Mouse (Mus musculus) lung, postnatal 0 days (tissue): ENCODE results near the gene Brd3os. TPM values are rescaled to one million over a fixed set of nuclear protein-coding genes. Genes with fewer than 3 reads are reported as not detected.

Source experiments
- ATAC-seq: fragments of 200-750 bp; cut with Nextera tagmentation; 2 replicates; pipeline ENCODE4 v1.8.0; 2017; ENCODE audit warnings: moderate library complexity
- DNase-seq: peaks from one replicate; pipeline ENCODE4 v3.0.0-alpha.2; 2016; ENCODE audit warnings: low spot score
- H3K27ac ChIP-seq: fragments of 300-500 bp; sonication (generic); 2 replicates; pipeline ENCODE4 v1.5.1; 2014; ENCODE audit warnings: antibody characterized with exemption, mild to moderate bottlenecking, low read length, mixed read lengths
- H3K27me3 ChIP-seq: fragments of 300-500 bp; sonication (generic); replicated peaks from 2 replicates; pipeline ENCODE4 v1.6.1; 2014; ENCODE audit warnings: low read length, mixed read lengths; ENCODE audit not compliant: insufficient read depth
- H3K36me3 ChIP-seq: fragments of 300-500 bp; sonication (generic); 2 replicates; pipeline ENCODE4 v1.6.1; 2014; ENCODE audit warnings: low read length, mixed read lengths; ENCODE audit not compliant: insufficient read depth
- H3K4me1 ChIP-seq: fragments of 300-500 bp; sonication (generic); 2 replicates; pipeline ENCODE4 v1.6.1; 2014; ENCODE audit warnings: antibody characterized with exemption, low read depth, low read length, mixed read lengths; ENCODE audit not compliant: insufficient read depth
- H3K4me2 ChIP-seq: fragments of 300-500 bp; sonication (generic); replicated peaks from 2 replicates; pipeline ENCODE4 v1.6.1; 2014; ENCODE audit warnings: low read depth, mild to moderate bottlenecking, low read length, moderate library complexity, mixed read lengths
- H3K4me3 ChIP-seq: fragments of 300-500 bp; sonication (generic); 2 replicates; pipeline ENCODE4 v1.5.1; 2014; ENCODE audit warnings: low read depth, low read length
- H3K9ac ChIP-seq: fragments of 300-500 bp; sonication (generic); replicated peaks from 2 replicates; pipeline ENCODE4 v1.6.1; 2014; ENCODE audit warnings: low read depth, mild to moderate bottlenecking
- H3K9me3 ChIP-seq: fragments of 300-500 bp; sonication (generic); 2 replicates; pipeline ENCODE4 v1.6.1; 2016; ENCODE audit warnings: low read length, mixed read lengths
- CTCF ChIP-seq: IDR thresholded peaks from 2 replicates; pipeline ENCODE4 v1.5.1; 2016; ENCODE audit warnings: antibody characterized with exemption, mild to moderate bottlenecking
- EP300 ChIP-seq: IDR thresholded peaks from 2 replicates; pipeline ENCODE4 v1.6.1; 2016; ENCODE audit warnings: antibody characterized with exemption, mild to moderate bottlenecking, control low read depth
- WGBS: fragments of 180-500 bp; shearing (Covaris S2); extraction: QIAGEN DNeasy Blood & Tissue Kit; methylation state at CpG from one replicate; pipeline ENCODE4 v1.1.7; 2014; 5-methylcytosine and 5-hydroxymethylcytosine counted together
- polyA plus RNA-seq: library from polyadenylated mRNA; unstranded; fragments of >200 nt; fragmentation: Nextera tagmentation; extraction: Ambion mirVana; gene quantifications from 2 replicates; pipeline ENCODE4 v1.2.1, GENCODE M21; 2015

Brd3os gene
- polyA plus RNA-seq, 1 experiment from 2014 or later = 3.8 TPM

- Histone ChIP-seq H3K27me3 (no peaks in the 10 kb centered on the region), H3K36me3 (no peaks in the 10 kb centered on the region), H3K4me3 (no peak overlapping the region), H3K4me1 (peaks cover 28% of the 10 kb centered on the region), H3K4me2 (no peak overlapping the region), H3K9me3 (no peaks in the 10 kb centered on the region; the same call in 1 of the 2 replicates), H3K27ac (peak overlapping the region; percentile 32; the same call in 1 of the 2 replicates), H3K9ac (no peak overlapping the region)
- TF ChIP-seq CTCF (no peak), EP300 (no peak)
- ATAC-seq = peak; percentile 15; the same call in 1 of the 2 replicates
- DNase-seq = no peak
- 46% methylated on average over 6 of the region's 6 CpGs for WGBS
These were observed 37.6 kb upstream of the Brd3os start for GRCm38 (mm10) chr2:27404375-27405093.

- Histone ChIP-seq H3K9ac (no peak overlapping the region), H3K4me3 (no peak overlapping the region), H3K27ac (0 out of 2 replicates have a peak overlapping the region, but pooled peaks have one; percentile 32), H3K4me2 (no peak overlapping the region), H3K27me3 (no peaks in the 10 kb centered on the region), H3K36me3 (no peaks in the 10 kb centered on the region), H3K4me1 (peaks cover 28% of the 10 kb centered on the region), H3K9me3 (no peaks in the 10 kb centered on the region)
- 49% methylated on average over 5 of the region's 5 CpGs for WGBS
- no peak for DNase-seq
- TF ChIP-seq CTCF (no peak), EP300 (no peak)
- peak; percentile 11; the same call in 1 of the 2 replicates for ATAC-seq
These were observed 36.8 kb upstream of the Brd3os start for GRCm38 (mm10) chr2:27405094-27405884.

DNA sequence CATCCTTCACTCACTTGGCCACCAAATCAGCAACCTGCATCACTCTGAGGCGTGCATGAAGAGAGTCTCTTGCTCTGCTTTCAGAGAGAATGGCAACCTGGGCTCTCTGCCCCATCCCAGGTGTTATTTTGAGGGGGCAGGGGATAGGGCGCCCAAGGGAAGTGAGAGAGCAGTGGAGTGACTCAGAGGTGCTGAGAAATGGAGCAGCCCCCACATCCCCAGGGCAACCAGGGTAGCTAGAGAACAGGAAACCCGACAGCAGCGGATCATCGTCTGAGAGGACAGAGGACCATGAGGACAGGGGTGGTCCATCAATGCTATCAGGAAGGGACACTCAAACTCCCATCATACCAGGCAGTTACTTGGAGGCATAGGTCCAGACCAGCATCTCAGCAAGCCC, 35.2 kb upstream of the Brd3os start:
- DNase-seq (no peak), ATAC-seq (no peak)
- H3K4me1 ChIP-seq = peaks cover 41% of the 10 kb centered on the region
- no peak overlapping the region for H3K27ac ChIP-seq
- no peak overlapping the region for H3K9ac ChIP-seq
- no peaks in the 10 kb centered on the region for H3K27me3 ChIP-seq
- no peaks in the 10 kb centered on the region for H3K36me3 ChIP-seq
- H3K4me3 ChIP-seq = no peak overlapping the region
- no peaks in the 10 kb centered on the region for H3K9me3 ChIP-seq
- H3K4me2 ChIP-seq = no peak overlapping the region
- WGBS = 73% methylated on average over 5 of the region's 5 CpGs
- TF ChIP-seq CTCF = no peak
- TF ChIP-seq EP300 = no peak

GRCm38 (mm10) chr2:27408194-27408593, 33.9 kb upstream of the Brd3os start:
- WGBS = 41% methylated on average over 3 of the region's 3 CpGs
- Histone ChIP-seq H3K4me2 (no peak overlapping the region), H3K36me3 (no peaks in the 10 kb centered on the region), H3K4me1 (peaks cover 49% of the 10 kb centered on the region), H3K4me3 (no peak overlapping the region), H3K27ac (no peak overlapping the region), H3K27me3 (no peaks in the 10 kb centered on the region), H3K9me3 (no peaks in the 10 kb centered on the region), H3K9ac (no peak overlapping the region)
- no peak for ATAC-seq
- TF ChIP-seq CTCF (no peak), EP300 (no peak)
- no peak for DNase-seq

GRCm38 (mm10) chr2:27410518-27411140, 31.5 kb upstream of the Brd3os start:
- TF ChIP-seq EP300 (no peak), CTCF (no peak)
- no peak overlapping the region for H3K4me3 ChIP-seq
- no peaks in the 10 kb centered on the region for H3K9me3 ChIP-seq
- no peak overlapping the region for H3K9ac ChIP-seq
- 71% methylated on average over 6 of the region's 6 CpGs for WGBS
- H3K36me3 ChIP-seq = no peaks in the 10 kb centered on the region
- 0 out of 2 replicates have a peak overlapping the region, but pooled peaks have one; percentile 82 for H3K27ac ChIP-seq
- DNase-seq (no peak), ATAC-seq (no peak)
- peaks cover 41% of the 10 kb centered on the region for H3K4me1 ChIP-seq
- no peak overlapping the region for H3K4me2 ChIP-seq
- H3K27me3 ChIP-seq = no peaks in the 10 kb centered on the region

- TF ChIP-seq CTCF (no peak), EP300 (no peak)
- H3K36me3 ChIP-seq = no peaks in the 10 kb centered on the region
- no peak overlapping the region for H3K9ac ChIP-seq
- H3K27me3 ChIP-seq = no peaks in the 10 kb centered on the region
- H3K4me3 ChIP-seq = no peak overlapping the region
- 12% methylated on average over 8 of the region's 8 CpGs for WGBS
- H3K27ac ChIP-seq = peak overlapping the region; percentile 82
- peak; percentile 89 for DNase-seq
- peak; percentile 58 for ATAC-seq
- peaks cover 46% of the 10 kb centered on the region for H3K4me1 ChIP-seq
- no peaks in the 10 kb centered on the region for H3K9me3 ChIP-seq
- H3K4me2 ChIP-seq = 0 out of 2 replicates have a peak overlapping the region, but pooled peaks have one; percentile 8
These were observed 30.4 kb upstream of the Brd3os start for GRCm38 (mm10) chr2:27411688-27412174.
